Mouse (Mus musculus) heart, adult 18-20 months (tissue): ENCODE results near the gene Nkx6-1. TPM values are rescaled to one million over a fixed set of nuclear protein-coding genes. Genes with fewer than 3 reads are reported as not detected.

ENCODE experiments used
- DNase-seq, 2 experiments: peaks; one replicate each; pipeline ENCODE4 v3.0.0; 2021 to 2022; ENCODE audit warnings: mixed read lengths in 1 of 2
- total RNA-seq, 2 experiments: library from RNA; stranded (reverse); gene quantifications; 2 replicates each; pipeline ENCODE4 v1.2.3; 2021

The Nkx6-1 gene
- total RNA-seq, 2 experiments from 2014 or later, result 0.10 TPM; not detected in 1

DNA sequence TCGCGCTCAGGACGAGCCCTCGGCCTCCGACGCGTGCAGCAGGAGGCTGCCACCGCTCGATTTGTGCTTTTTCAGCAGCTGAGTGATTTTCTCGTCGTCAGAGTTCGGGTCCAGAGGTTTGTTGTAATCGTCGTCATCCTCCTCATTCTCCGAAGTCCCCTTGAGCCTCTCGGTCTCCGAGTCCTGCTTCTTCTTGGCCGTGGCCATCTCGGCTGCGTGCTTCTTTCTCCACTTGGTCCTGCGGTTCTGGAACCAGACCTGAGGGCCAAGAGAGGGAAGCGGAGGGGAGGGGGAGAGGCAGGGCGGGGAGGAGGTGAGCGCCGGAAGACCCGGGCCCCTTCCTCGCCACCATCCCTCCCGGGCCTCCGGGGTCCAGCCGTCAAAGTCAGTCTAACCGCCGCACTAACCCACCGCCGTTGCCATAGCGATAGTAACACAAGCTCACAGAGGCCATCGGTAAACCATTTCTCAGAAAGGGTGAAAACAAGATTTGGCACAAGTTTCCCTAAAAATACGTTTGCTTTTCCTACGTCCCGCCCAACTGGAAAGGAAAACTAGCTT, 5.3 kb downstream of the Nkx6-1 start:
- DNase-seq, result peak in 1 of 2 experiments; percentile 20

DNA sequence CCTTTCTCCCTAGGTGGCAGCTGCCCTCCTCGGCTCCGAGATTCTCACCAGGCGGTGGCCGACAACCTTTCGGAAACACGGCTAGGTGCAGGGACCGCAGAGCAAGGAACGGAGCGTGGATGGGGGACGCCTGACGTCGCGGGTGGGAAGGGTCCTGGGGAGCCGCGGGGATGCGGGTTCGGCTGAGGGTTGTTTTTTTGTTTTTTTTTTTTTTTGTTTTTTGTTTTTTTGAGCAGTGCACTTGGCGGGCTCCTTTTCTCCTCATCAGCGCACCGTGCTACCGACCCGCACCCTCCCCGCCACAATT, 5.9 kb downstream of the Nkx6-1 start:
- peak in 1 of 2 experiments; percentile 12 for DNase-seq

DNA sequence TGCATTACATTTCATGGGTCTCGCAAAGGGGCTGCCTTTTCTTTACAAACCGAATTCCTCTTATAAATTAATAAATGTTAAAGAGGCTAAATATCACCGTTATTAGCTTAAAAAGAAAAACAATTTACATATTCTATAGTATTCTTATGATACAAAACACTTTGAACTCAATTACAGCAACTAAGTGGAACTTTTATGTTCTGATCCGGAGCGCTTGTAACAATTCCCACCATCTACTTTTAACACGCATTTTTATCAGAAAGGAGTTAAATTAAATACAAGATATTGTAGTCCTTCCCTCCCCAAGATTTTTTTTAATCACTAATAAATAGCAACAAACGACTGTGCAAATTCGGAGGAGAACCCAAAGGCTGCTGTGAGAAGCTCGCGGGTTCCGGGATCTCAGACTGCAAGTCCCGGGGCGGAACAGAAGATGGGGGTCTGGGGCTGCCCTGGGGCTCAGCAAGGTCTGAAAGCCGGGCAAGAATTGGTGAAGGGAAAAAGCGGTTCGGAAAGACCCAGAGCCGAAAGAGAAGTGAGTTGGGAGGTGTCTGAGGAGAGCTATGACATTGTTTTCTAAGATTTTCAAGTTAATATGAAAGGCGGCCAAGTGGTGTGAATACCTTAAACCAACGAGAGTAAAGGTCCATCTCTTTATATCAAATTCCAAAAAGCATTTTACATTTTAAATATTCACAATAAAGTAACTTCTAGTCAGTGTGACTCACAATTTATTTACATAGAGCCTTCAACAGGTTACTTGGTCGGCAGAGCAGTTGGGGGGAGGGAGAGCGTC, 6.4 kb downstream of the Nkx6-1 start:
- DNase-seq, result peak in 1 of 2 experiments; percentile 34

DNA sequence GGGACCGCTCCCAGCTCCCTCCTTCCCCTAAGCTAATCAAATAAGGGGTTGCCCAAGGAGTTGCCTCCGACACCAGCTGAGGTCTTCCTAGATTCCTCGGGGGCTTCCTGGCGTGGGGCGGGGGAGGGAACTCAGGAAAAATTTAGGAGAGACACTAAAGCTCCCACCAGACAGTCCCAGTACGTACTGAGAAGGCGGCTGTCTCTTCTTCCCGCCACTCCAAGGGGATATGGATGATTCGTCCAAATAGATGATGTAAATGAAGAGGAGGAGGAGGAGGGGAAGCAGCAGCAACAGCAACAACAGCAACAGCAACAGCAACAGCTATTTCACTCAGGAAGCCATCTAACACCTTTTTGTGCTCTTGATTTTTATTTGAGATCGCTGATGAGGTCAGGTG, 7.1 kb downstream of the Nkx6-1 start:
- DNase-seq, result peak in 1 of 2 experiments; percentile 13

DNA sequence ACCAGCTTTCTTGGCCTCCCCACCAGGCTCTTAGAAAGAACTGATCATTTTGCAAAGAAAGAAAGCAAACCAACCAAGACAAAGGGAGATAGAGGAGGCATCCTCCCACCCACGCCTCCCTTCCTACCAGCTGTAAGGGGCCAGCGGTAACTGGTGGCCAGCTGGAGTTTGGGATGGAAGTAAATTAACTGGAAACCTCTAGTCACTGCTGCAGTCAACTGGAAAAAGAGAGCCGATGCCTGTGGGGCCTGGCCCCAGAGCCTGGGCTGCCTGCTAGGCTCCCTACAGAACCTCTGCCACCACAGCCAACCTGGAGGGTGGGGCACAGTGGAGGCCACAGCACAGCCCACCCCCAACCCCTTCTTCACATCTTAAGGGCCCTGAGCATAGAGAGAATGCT, 8.7 kb downstream of the Nkx6-1 start:
- DNase-seq, result no peak

DNA sequence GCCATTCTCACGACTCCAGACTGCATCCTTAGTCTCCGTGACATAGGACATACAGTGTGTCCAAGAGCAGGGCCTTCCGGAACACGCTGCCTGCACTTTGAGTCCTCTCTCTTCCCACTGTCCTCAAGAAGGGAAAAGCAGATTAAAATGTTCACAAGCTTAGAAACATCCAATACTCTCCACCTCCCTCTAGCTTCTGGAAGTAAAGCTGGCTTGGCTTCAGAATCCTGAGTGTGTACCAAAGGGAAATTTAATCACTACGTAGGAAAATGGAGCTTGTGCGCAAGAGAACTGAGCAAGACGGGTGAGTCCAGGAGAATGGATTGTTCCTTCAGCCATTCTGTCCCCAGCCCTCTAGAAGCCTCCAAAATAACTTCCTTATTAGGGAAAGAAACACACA, 9.4 kb downstream of the Nkx6-1 start:
- DNase-seq, result no peak

DNA sequence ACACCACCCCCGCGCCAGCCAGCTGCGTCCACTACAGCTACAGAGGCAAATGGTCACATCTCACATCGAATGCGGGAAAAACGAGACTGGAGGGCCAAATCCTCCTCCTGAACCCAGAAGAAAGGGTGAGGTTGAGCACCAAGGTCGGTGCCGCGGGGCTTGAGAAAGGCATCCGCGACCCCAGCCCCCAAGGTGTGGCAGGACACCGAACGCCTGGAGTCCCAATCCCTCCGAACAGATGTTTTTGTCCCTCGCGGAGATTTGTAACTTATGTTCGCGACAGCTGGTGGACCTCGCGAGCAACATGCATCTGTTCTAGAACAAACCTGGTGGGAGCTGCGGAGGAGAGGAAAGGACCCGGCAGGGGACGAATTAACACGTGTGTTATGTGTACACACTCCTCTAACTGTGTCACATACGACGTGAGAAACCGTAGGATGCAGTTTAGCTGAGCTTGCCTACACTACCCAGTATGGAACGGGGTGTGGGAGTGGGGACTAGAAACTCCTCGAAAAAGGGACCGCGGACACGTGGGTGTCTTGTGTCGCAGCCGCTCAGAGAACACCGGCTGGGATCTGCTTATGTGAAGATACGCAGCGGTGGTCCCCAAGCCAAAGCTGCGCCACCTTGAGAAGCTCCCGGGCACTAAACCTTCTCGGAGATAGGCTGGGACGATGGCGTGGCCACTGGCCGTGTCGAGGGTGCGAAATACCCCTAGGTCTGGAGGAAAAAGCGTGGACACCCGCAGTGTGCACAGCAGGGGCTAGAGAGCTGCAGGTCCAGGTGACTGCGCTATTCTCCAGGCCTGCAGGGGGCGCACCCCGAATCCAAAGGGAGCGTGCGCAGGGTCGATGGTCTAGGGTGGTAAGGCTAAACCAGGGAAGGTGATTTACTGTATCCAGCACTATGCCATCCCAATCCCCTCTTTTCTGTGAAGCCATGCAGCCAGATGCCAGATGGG, 16.8 kb downstream of the Nkx6-1 start:
- DNase-seq, result no peak

DNA sequence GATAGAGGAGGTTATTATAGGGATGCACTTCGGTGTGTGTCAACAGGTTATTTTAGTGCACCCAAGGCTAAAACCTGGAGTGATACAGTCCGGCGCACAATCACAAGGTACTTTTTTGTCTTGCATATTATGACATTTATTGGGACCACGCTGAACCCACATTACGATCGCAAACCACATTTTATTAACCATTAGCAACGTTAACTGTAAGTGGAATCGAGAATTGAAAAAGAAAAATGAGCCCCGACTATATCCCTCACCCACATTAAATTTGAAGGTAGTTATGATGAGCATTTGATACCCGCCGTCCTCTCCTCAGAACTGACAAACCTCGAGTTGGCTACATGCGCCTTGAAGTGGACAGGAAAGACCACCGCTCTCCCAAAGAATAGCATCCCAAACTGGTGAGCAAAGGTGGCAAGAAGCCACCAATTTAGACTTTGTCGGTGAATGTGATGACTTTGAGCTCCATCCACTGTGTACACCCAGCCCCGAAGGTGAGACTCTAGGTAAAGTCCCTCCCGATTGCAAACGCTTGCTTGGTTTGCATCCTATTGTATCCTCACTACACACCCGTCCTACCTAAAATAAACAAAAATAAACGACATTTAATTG, 17.7 kb downstream of the Nkx6-1 start:
- DNase-seq, result no peak

DNA sequence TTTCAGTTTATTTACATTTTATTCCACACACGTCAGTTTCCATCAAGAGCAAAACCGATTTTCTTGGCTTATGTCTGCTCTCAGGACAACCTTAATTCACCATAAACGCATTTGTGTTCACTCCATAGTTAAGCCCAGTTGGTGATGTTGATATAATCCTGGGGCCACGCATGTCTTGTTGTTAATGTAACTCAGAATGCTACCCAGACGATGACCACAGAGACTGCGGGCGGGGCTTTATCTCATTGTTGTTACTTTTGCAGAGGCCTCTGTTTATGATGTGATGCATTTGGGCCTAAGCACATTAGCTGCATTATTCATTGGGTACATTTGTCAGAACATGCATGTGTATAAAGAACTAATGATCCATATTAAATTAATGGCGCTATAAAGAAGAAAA, 19.7 kb downstream of the Nkx6-1 start:
- no peak for DNase-seq

DNA sequence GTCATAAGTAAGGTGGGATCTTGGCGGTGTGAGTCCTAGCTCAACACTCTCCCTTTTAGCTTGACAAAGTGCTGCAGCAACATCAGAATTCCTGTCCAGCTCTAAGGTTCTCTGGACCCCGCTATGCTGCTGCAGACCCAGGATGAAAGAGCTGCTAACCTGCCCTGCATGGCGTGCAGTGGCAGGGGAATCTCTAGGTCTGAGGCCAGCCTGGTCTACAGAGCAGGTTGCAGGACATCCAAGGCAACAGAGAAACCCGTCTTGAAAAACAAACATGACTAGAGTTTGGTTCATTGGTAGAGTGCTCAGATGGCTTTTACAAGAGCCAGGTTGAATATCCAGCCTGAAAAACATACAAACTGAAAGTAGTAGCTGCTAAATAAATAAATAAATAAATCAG, 26.7 kb downstream of the Nkx6-1 start:
- DNase-seq, result no peak

Other genes starting within 250 kb of the Nkx6-1 start
- gene Cds1, start 100.1 kb upstream of the Nkx6-1 start, total RNA-seq, result 10 to 100 TPM; 27.3 to 32.3 TPM